Mouse (Mus musculus) kidney, adult 2 months (tissue): Measurements from ENCODE around the gene Scd2.

ENCODE experiments used
- CTCF ChIP-seq: fragments of 200-500 bp; conservative IDR thresholded peaks from 2 replicates; pipeline ENCODE4 v1.5.1; 2011; ENCODE audit warnings: low read depth, mild to moderate bottlenecking, control low read depth, low read length, moderate library complexity, mixed read lengths; ENCODE audit not compliant: insufficient read depth, insufficient read length
- POLR2A ChIP-seq: fragments of 200-500 bp; IDR thresholded peaks from one replicate; pipeline ENCODE4 v1.6.1; 2011; ENCODE audit warnings: low read depth, low read length, control low read depth

DNA sequence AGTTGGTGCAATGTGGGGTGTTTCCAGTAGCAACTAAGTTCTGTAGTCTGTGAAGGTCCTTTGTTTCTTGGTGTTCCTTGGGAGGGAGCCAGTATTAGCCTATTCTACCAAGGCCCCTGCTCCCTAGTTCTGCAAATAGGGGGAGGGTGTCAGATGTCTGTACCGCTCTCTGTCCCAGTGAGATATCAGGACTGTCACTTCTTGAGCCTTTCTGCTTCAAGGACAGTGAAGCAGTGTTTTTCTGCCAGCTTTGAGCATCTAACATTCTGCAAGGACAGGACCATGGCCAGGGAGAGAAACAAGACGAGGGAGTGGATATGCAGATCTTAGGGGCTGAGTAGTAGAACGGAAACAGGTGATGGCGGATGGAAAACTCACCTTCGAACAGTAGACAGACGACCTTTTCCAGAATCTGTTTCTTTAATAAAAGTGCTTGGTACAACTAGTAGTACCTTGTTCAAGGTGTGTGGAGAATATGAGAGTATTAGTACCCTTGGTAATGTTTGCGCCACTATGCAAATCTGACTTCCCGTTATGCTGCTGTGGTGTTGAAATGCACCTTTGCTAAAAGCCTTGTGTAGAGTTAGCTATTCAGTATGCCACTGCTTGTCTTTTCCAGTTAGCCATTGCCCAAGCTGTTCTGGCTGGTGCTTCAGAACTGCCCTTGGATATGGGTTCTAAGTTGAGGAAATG, 3.7 kb downstream of the Scd2 start:
- TF ChIP-seq POLR2A (no peak), CTCF (no peak)
